Mouse (Mus musculus) lung, postnatal 0 days (tissue): ENCODE measurements around the gene Rsph9.

Experiments used
- CTCF ChIP-seq: IDR thresholded peaks from 2 replicates; pipeline ENCODE4 v1.5.1; 2016; ENCODE audit warnings: antibody characterized with exemption, mild to moderate bottlenecking
- EP300 ChIP-seq: IDR thresholded peaks from 2 replicates; pipeline ENCODE4 v1.6.1; 2016; ENCODE audit warnings: antibody characterized with exemption, mild to moderate bottlenecking, control low read depth

DNA sequence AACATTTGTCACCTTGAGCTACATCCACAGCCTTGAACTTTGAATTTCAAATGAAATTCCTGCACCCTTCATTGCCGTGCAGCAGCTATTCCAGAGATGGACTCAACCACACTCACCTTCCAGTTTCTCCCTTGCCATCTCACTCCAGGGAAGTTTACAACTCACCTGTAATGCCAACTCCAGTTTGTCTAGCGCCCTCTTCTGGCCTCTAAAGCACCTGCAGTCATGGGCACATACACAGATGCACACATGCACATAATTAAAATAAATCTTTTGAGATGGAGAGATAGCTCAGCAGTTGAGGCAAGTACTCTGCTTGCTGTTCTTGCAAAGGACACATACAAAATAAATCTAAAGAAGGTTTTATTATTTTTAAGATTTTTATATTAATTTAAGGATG is 65.0 kb downstream of the Rsph9 start:
- TF ChIP-seq CTCF (peak; percentile 28; the same call in 1 of the 2 replicates), EP300 (no peak)
